30 mouse cellular contexts compared by ENCODE assay signal in genomic region chr11:41953550-41953949, GRCm38 (mm10). TPM values are rescaled to one million over a fixed set of nuclear protein-coding genes. Genes with fewer than 3 reads are reported as not detected.
"Had no signal": no experiment of that assay in that cellular context is flagged by ENCODE, and none has a peak within 500 bp of the region (broad histone marks: within the 10 kb centered on the region; RNA-seq: fewer than 3 reads in every experiment).

No protein-coding gene starts in this region.

- H3K36me3 ChIP-seq: heart, embryonic 13.5 days; heart, embryonic 15.5 days; hindbrain, embryonic 15.5 days; intestine, embryonic 15.5 days; limb, embryonic 13.5 days; limb, embryonic 15.5 days; liver, embryonic 12.5 days had no signal

- H3K9me3 ChIP-seq: heart, embryonic 13.5 days; heart, embryonic 15.5 days; hindbrain, embryonic 13.5 days; hindbrain, embryonic 15.5 days; intestine, embryonic 15.5 days; limb, embryonic 13.5 days; limb, embryonic 15.5 days; liver, embryonic 12.5 days had no signal

- H3K27ac ChIP-seq: heart, adult 2 months; heart, embryonic 13.5 days; heart, embryonic 15.5 days; hindbrain, embryonic 13.5 days; hindbrain, embryonic 15.5 days; hindbrain, postnatal 0 days; intestine, embryonic 15.5 days; limb, embryonic 13.5 days; limb, embryonic 15.5 days; liver, embryonic 12.5 days; liver, embryonic 14.5 days had no signal

- H3K4me2 ChIP-seq: heart, embryonic 11.5 days; heart, embryonic 13.5 days; heart, embryonic 15.5 days; hindbrain, embryonic 13.5 days; hindbrain, embryonic 15.5 days; intestine, embryonic 15.5 days; limb, embryonic 13.5 days; limb, embryonic 15.5 days; liver, embryonic 12.5 days had no signal

- H3K9ac ChIP-seq: heart, embryonic 13.5 days; heart, embryonic 15.5 days; hindbrain, embryonic 13.5 days; hindbrain, embryonic 15.5 days; intestine, embryonic 15.5 days; limb, embryonic 13.5 days; limb, embryonic 15.5 days; liver, embryonic 12.5 days; liver, embryonic 14.5 days had no signal

- H3K4me1 ChIP-seq: heart, embryonic 13.5 days; heart, embryonic 15.5 days; hindbrain, embryonic 13.5 days; hindbrain, embryonic 15.5 days; intestine, embryonic 15.5 days; limb, embryonic 13.5 days; limb, embryonic 15.5 days; liver, embryonic 12.5 days had no signal

- H3K27me3 ChIP-seq: heart, embryonic 13.5 days; heart, embryonic 15.5 days; hindbrain, embryonic 13.5 days; hindbrain, embryonic 15.5 days; intestine, embryonic 15.5 days; limb, embryonic 13.5 days; limb, embryonic 15.5 days; liver, embryonic 12.5 days had no signal

- DNase-seq: gastrocnemius, postnatal 14 days; gastrocnemius, postnatal 36 days; heart, adult 11 months; heart, adult 2 months; heart, postnatal 14 days; heart, postnatal 36 days; kidney, adult 18-20 months; kidney, adult 8-10 months; kidney, postnatal 14 days; kidney, postnatal 36 days; layer of hippocampus, postnatal 36 days; left cerebral cortex, postnatal 4 days had no signal

- ATAC-seq: hindbrain, postnatal 0 days; intestine, embryonic 15.5 days; intestine, postnatal 0 days; liver, embryonic 12.5 days had no signal

- H3K4me3 ChIP-seq: heart, adult 2 months; heart, embryonic 13.5 days; heart, embryonic 15.5 days; hindbrain, embryonic 13.5 days; hindbrain, embryonic 15.5 days; intestine, embryonic 15.5 days; limb, embryonic 13.5 days; limb, embryonic 15.5 days; liver, embryonic 12.5 days had no signal

RNA-seq across cellular contexts. Expression of gene Gabrg2, which starts 47.1 kb away (rescaled TPM):
- total RNA-seq: heart, adult 2 months; heart, postnatal 14 days; heart, postnatal 36 days; hematopoietic stem cell, adult 5-6 weeks; liver, adult 2 months had no signal
- polyA plus RNA-seq: gonadal fat pad, adult 2 months; heart, adult 2 months; heart, postnatal 0 days; kidney, embryonic 14.5 days; limb, embryonic 11.5 days; liver, adult 2 months; liver, embryonic 12.5 days; liver, embryonic 14.5 days had no signal
